Mouse (Mus musculus) large intestine, adult 2 months (tissue): Measurements from ENCODE around the gene Lyst. TPM values are rescaled to one million over a fixed set of nuclear protein-coding genes. Genes with fewer than 3 reads are reported as not detected.

Experiments used
- DNase-seq: peaks from one replicate; pipeline ENCODE4 v3.0.0-alpha.2; 2012; ENCODE audit warnings: low read depth, low spot score
- WGBS: fragments of 180-500 bp; shearing (Covaris S2); methylation state at CpG from one replicate; pipeline ENCODE4 v1.1.7; 2018; 5-methylcytosine and 5-hydroxymethylcytosine counted together
- polyA plus RNA-seq: library from polyadenylated mRNA; depleted of rRNA; stranded (reverse); fragments of >200 nt; gene quantifications from 2 replicates; pipeline ENCODE4 v1.2.3, GENCODE M21; 2012; rRNA removed

The Lyst gene
- polyA plus RNA-seq, 1 experiment = 1.0 TPM

- 76% methylated on average over 7 of the region's 7 CpGs for WGBS
- DNase-seq = no peak
Measured at GRCm38 (mm10) chr13:13810885-13811284, 220.7 kb downstream of the Lyst start.

- DNase-seq = no peak
- 37% methylated on average over 3 of the region's 3 CpGs for WGBS
Measured at GRCm38 (mm10) chr13:13818696-13819095, 228.5 kb downstream of the Lyst start.

- no peak for DNase-seq
- WGBS = 79% methylated on average over 7 of the region's 7 CpGs
Measured at GRCm38 (mm10) chr13:13820234-13821123, 230.3 kb downstream of the Lyst start.

- no peak for DNase-seq
- 85% methylated on average over 7 of the region's 7 CpGs for WGBS
Measured at GRCm38 (mm10) chr13:13824946-13825345, 234.7 kb downstream of the Lyst start.

GRCm38 (mm10) chr13:13826533-13826932, 236.3 kb downstream of the Lyst start:
- DNase-seq = no peak
- 84% methylated on average over 6 of the region's 6 CpGs for WGBS

GRCm38 (mm10) chr13:13828125-13828524, 237.9 kb downstream of the Lyst start:
- no peak for DNase-seq
- 21% methylated on average over 1 of the region's 1 CpGs for WGBS

Other genes starting within 250 kb of the Lyst start
- 9.8 and 15.6 TPM in 2 replicates for gene Gpr137b, start 196.4 kb upstream of the Lyst start, polyA plus RNA-seq
- 16.3 and 30.2 TPM in 2 replicates for gene Nid1, start 152.8 kb upstream of the Lyst start, polyA plus RNA-seq
- gene Gng4, start 193.7 kb downstream of the Lyst start, polyA plus RNA-seq = 0.85 and 1.2 TPM in 2 replicates